Mouse (Mus musculus): Measurements from ENCODE around the gene Hcfc2. TPM values are rescaled to one million over a fixed set of nuclear protein-coding genes. Genes with fewer than 3 reads are reported as not detected.

The Hcfc2 gene
- polyA plus RNA-seq, 1 experiment from 2014 or later, result 11.4 TPM

- peak; percentile 83 for ATAC-seq (ENCODE audit: low read depth)
- Histone ChIP-seq H3K9me3 (replicated peaks) (no peaks in the 10 kb centered on the region), H3K4me3 (replicated peaks) (no peak overlapping the region), H3K36me3 (no peaks in the 10 kb centered on the region), H3K4me2 (no peak overlapping the region), H3K27ac (0 out of 2 replicates have a peak overlapping the region, but pooled peaks have one; percentile 47), H3K4me1 (replicated peaks) (peaks cover 48% of the 10 kb centered on the region), H3K9ac (no peak overlapping the region), H3K27me3 (peaks cover 10% of the 10 kb centered on the region; the same call in 1 of the 2 replicates)
- WGBS (ENCODE audit: insufficient replicate concordance), result 31% methylated on average over 2 of the region's 2 CpGs
- DNase-seq, result peak; percentile 67
Observed at GRCm38 (mm10) chr10:82777075-82777474, 81.1 kb downstream of the Hcfc2 start.

- DNase-seq, result no peak
- ATAC-seq (ENCODE audit: low read depth), result no peak
- peak overlapping the region; percentile 47 for H3K27ac ChIP-seq
- H3K27me3 ChIP-seq, result peaks cover 10% of the 10 kb centered on the region; the same call in 1 of the 2 replicates
- WGBS (ENCODE audit: insufficient replicate concordance), result 57% methylated on average over 13 of the region's 13 CpGs
- peaks cover 48% of the 10 kb centered on the region for H3K4me1 ChIP-seq (replicated peaks)
- H3K4me2 ChIP-seq, result peak overlapping the region; percentile 12; the same call in 1 of the 2 replicates
- H3K4me3 ChIP-seq (replicated peaks), result no peak overlapping the region
- no peaks in the 10 kb centered on the region for H3K36me3 ChIP-seq
- 0 out of 2 replicates have a peak overlapping the region, but pooled peaks have one; percentile 16 for H3K9ac ChIP-seq
- no peaks in the 10 kb centered on the region for H3K9me3 ChIP-seq (replicated peaks)
Observed at GRCm38 (mm10) chr10:82777886-82778285, 81.9 kb downstream of the Hcfc2 start.

GRCm38 (mm10) chr10:82778791-82779549 lies 83.0 kb downstream of the Hcfc2 start:
- 74% methylated on average over 8 of the region's 8 CpGs for WGBS (ENCODE audit: insufficient replicate concordance)
- no peaks in the 10 kb centered on the region for H3K36me3 ChIP-seq
- no peak for DNase-seq
- peaks cover 48% of the 10 kb centered on the region for H3K4me1 ChIP-seq (replicated peaks)
- no peaks in the 10 kb centered on the region for H3K9me3 ChIP-seq (replicated peaks)
- H3K4me3 ChIP-seq (replicated peaks), result no peak overlapping the region
- H3K27me3 ChIP-seq, result peaks cover 10% of the 10 kb centered on the region; the same call in 1 of the 2 replicates
- ATAC-seq (ENCODE audit: low read depth), result no peak
- H3K27ac ChIP-seq, result peak overlapping the region; percentile 11
- no peak overlapping the region for H3K9ac ChIP-seq
- H3K4me2 ChIP-seq, result no peak overlapping the region

GRCm38 (mm10) chr10:82779831-82780230 lies 83.9 kb downstream of the Hcfc2 start:
- 96% methylated on average over 14 of the region's 14 CpGs for WGBS (ENCODE audit: insufficient replicate concordance)
- Histone ChIP-seq H3K4me2 (no peak overlapping the region), H3K4me1 (replicated peaks) (peaks cover 48% of the 10 kb centered on the region), H3K27ac (peak overlapping the region; percentile 29; the same call in 1 of the 2 replicates), H3K4me3 (replicated peaks) (no peak overlapping the region), H3K9me3 (replicated peaks) (no peaks in the 10 kb centered on the region), H3K36me3 (no peaks in the 10 kb centered on the region), H3K27me3 (peaks cover 10% of the 10 kb centered on the region; the same call in 1 of the 2 replicates), H3K9ac (no peak overlapping the region)
- DNase-seq (no peak), ATAC-seq (ENCODE audit: low read depth) (no peak)

- Histone ChIP-seq H3K4me1 (replicated peaks) (peaks cover 48% of the 10 kb centered on the region), H3K27ac (peak overlapping the region; percentile 29; the same call in 1 of the 2 replicates), H3K9ac (no peak overlapping the region), H3K4me3 (replicated peaks) (no peak overlapping the region), H3K27me3 (peaks cover 10% of the 10 kb centered on the region; the same call in 1 of the 2 replicates), H3K9me3 (replicated peaks) (no peaks in the 10 kb centered on the region), H3K36me3 (no peaks in the 10 kb centered on the region), H3K4me2 (0 out of 2 replicates have a peak overlapping the region, but pooled peaks have one; percentile 6)
- DNase-seq (peak; percentile 48), ATAC-seq (ENCODE audit: low read depth) (peak; percentile 83)
- WGBS (ENCODE audit: insufficient replicate concordance), result 64% methylated on average over 3 of the region's 3 CpGs
Observed at GRCm38 (mm10) chr10:82780322-82780721, 84.4 kb downstream of the Hcfc2 start.

GRCm38 (mm10) chr10:82780816-82781215 lies 84.9 kb downstream of the Hcfc2 start:
- H3K4me2 ChIP-seq, result no peak overlapping the region
- H3K4me1 ChIP-seq (replicated peaks), result peaks cover 48% of the 10 kb centered on the region
- 0 out of 2 replicates have a peak, but pooled peaks cover 6% of the 10 kb centered on the region for H3K27me3 ChIP-seq
- no peaks in the 10 kb centered on the region for H3K36me3 ChIP-seq
- H3K27ac ChIP-seq, result 0 out of 2 replicates have a peak overlapping the region, but pooled peaks have one; percentile 0
- no peak overlapping the region for H3K9ac ChIP-seq
- no peak overlapping the region for H3K4me3 ChIP-seq (replicated peaks)
- H3K9me3 ChIP-seq (replicated peaks), result no peaks in the 10 kb centered on the region
- DNase-seq (no peak), ATAC-seq (ENCODE audit: low read depth) (no peak)

GRCm38 (mm10) chr10:82782472-82782871 lies 86.5 kb downstream of the Hcfc2 start:
- WGBS (ENCODE audit: insufficient replicate concordance), result 28% methylated on average over 2 of the region's 2 CpGs
- DNase-seq (no peak), ATAC-seq (ENCODE audit: low read depth) (peak; percentile 39)
- H3K27me3 ChIP-seq, result no peaks in the 10 kb centered on the region
- H3K9ac ChIP-seq, result no peak overlapping the region
- no peak overlapping the region for H3K27ac ChIP-seq
- no peaks in the 10 kb centered on the region for H3K36me3 ChIP-seq
- no peaks in the 10 kb centered on the region for H3K9me3 ChIP-seq (replicated peaks)
- H3K4me1 ChIP-seq (replicated peaks), result peaks cover 32% of the 10 kb centered on the region
- no peak overlapping the region for H3K4me2 ChIP-seq
- H3K4me3 ChIP-seq (replicated peaks), result no peak overlapping the region

- DNase-seq (no peak), ATAC-seq (ENCODE audit: low read depth) (no peak)
- Histone ChIP-seq H3K27ac (no peak overlapping the region), H3K4me2 (no peak overlapping the region), H3K36me3 (no peaks in the 10 kb centered on the region), H3K4me1 (replicated peaks) (peaks cover 3% of the 10 kb centered on the region; the same call in 1 of the 2 replicates), H3K4me3 (replicated peaks) (no peak overlapping the region), H3K9me3 (replicated peaks) (no peaks in the 10 kb centered on the region), H3K9ac (no peak overlapping the region), H3K27me3 (no peaks in the 10 kb centered on the region)
Observed at GRCm38 (mm10) chr10:82789181-82789580, 93.2 kb downstream of the Hcfc2 start.

GRCm38 (mm10) chr10:82790504-82790903 lies 94.5 kb downstream of the Hcfc2 start:
- Histone ChIP-seq H3K9me3 (replicated peaks) (no peaks in the 10 kb centered on the region), H3K27ac (no peak overlapping the region), H3K9ac (no peak overlapping the region), H3K4me1 (replicated peaks) (peaks cover 11% of the 10 kb centered on the region), H3K27me3 (peaks cover 6% of the 10 kb centered on the region), H3K36me3 (no peaks in the 10 kb centered on the region), H3K4me3 (replicated peaks) (no peak overlapping the region), H3K4me2 (no peak overlapping the region)
- WGBS (ENCODE audit: insufficient replicate concordance), result 70% methylated on average over 5 of the region's 5 CpGs
- no peak for ATAC-seq (ENCODE audit: low read depth)
- no peak for DNase-seq

GRCm38 (mm10) chr10:82791713-82792112 lies 95.8 kb downstream of the Hcfc2 start:
- no peak overlapping the region for H3K27ac ChIP-seq
- no peak overlapping the region for H3K4me2 ChIP-seq
- no peak overlapping the region for H3K4me3 ChIP-seq (replicated peaks)
- H3K36me3 ChIP-seq, result no peaks in the 10 kb centered on the region
- ATAC-seq (ENCODE audit: low read depth) (no peak), DNase-seq (no peak)
- H3K9ac ChIP-seq, result no peak overlapping the region
- WGBS (ENCODE audit: insufficient replicate concordance), result 83% methylated on average over 3 of the region's 3 CpGs
- H3K27me3 ChIP-seq, result peaks cover 13% of the 10 kb centered on the region
- peaks cover 20% of the 10 kb centered on the region for H3K4me1 ChIP-seq (replicated peaks)
- H3K9me3 ChIP-seq (replicated peaks), result no peaks in the 10 kb centered on the region

Measured in liver, embryonic 13.5 days (tissue).